Mouse (Mus musculus): ENCODE data around the gene Gpr33.

DNA sequence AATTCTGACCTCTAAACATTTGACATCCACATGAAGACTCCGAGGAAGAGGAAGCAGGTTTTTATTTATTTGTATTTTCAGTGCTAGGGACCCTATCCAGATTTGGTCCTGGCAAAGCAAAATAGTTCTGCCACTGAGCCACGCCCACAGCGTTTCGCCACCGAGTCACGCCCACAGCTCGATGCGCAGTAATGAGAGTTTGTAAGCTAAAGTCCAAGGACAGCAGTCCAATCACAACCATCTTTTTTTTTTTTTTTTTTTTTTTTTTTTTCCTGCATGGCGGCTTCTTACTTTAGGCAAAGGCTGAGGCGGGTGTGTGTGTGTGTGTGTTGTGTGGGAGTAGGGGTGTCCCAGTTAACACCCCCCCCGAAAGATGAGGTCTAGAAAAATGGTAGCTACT is 13.8 kb downstream of the Gpr33 start:
- TF ChIP-seq CTCF (IDR thresholded peaks at IDR 0.05; ENCODE audit: borderline replicate concordance, insufficient read depth, low read length), result no peak
- no peak for TF ChIP-seq POLR2A (IDR thresholded peaks at IDR 0.05; ENCODE audit: low read depth, low read length)

Measured in embryonic fibroblast, embryonic 13.5 days (primary cell).